Mouse (Mus musculus) hindbrain, embryonic 13.5 days (tissue): ENCODE measurements around the gene Slc1a5. TPM values are rescaled to one million over a fixed set of nuclear protein-coding genes. Genes with fewer than 3 reads are reported as not detected.

Experiments
- ATAC-seq: fragments of 200-750 bp; cut with Nextera tagmentation; 2 replicates; pipeline ENCODE4 v1.8.0; 2017; ENCODE audit warnings: moderate TSS enrichment; ENCODE audit not compliant: low FRiP score
- H3K27ac ChIP-seq: fragments of 300-500 bp; sonication (generic); 2 replicates; pipeline ENCODE4 v1.5.1; 2015; ENCODE audit warnings: inconsistent platforms, mild to moderate bottlenecking, moderate library complexity
- H3K27me3 ChIP-seq: fragments of 300-500 bp; sonication (generic); 2 replicates; pipeline ENCODE4 v1.6.1; 2015; ENCODE audit warnings: mild to moderate bottlenecking, inconsistent platforms
- H3K36me3 ChIP-seq: fragments of 300-500 bp; sonication (generic); 2 replicates; pipeline ENCODE4 v1.6.1; 2015; ENCODE audit warnings: mild to moderate bottlenecking, inconsistent platforms
- H3K4me1 ChIP-seq: fragments of 300-500 bp; sonication (generic); replicated peaks from 2 replicates; pipeline ENCODE4 v1.6.1; 2015; ENCODE audit warnings: inconsistent platforms
- H3K4me2 ChIP-seq: fragments of 300-500 bp; sonication (generic); 2 replicates; pipeline ENCODE4 v1.6.1; 2015; ENCODE audit warnings: inconsistent platforms, mild to moderate bottlenecking, moderate library complexity
- H3K4me3 ChIP-seq: fragments of 300-500 bp; sonication (generic); 2 replicates; pipeline ENCODE4 v1.5.1; 2015; ENCODE audit warnings: mild to moderate bottlenecking, inconsistent platforms
- H3K9ac ChIP-seq: fragments of 300-500 bp; sonication (generic); 2 replicates; pipeline ENCODE4 v1.6.1; 2015; ENCODE audit warnings: mild to moderate bottlenecking, inconsistent platforms
- H3K9me3 ChIP-seq: fragments of 300-500 bp; sonication (generic); 2 replicates; pipeline ENCODE4 v1.6.1; 2016; ENCODE audit warnings: inconsistent platforms
- WGBS: fragments of 180-500 bp; shearing (Covaris S2); methylation state at CpG from one replicate; pipeline ENCODE4 v1.1.7; 2015; 5-methylcytosine and 5-hydroxymethylcytosine counted together
- polyA plus RNA-seq: library from polyadenylated mRNA; unstranded; fragments of >200 nt; fragmentation: Nextera tagmentation; extraction: Ambion mirVana; gene quantifications from 2 replicates; pipeline ENCODE4 v1.2.1, GENCODE M21; 2015

The Slc1a5 gene
- 8.6 and 8.7 TPM in 2 replicates for polyA plus RNA-seq

- 3% methylated on average over 34 of the region's 34 CpGs for WGBS
- Histone ChIP-seq H3K27me3 (peaks cover 24% of the 10 kb centered on the region), H3K9ac (peak within 1 kb of the TSS; percentile 75), H3K4me2 (peak within 1 kb of the TSS; percentile 99), H3K27ac (no peak within 1 kb of the TSS), H3K9me3 (no peaks in the 10 kb centered on the region), H3K4me1 (peaks cover 40% of the 10 kb centered on the region), H3K4me3 (peak within 1 kb of the TSS; percentile 55), H3K36me3 (no peaks in the 10 kb centered on the region)
- ATAC-seq, result peak; percentile 83
Measured at GRCm38 (mm10) chr7:16780825-16781554, at the start of gene Slc1a5. Gene Slc1a5 (plus strand): TSS chr7:16781340.

- H3K9ac ChIP-seq, result no peak overlapping the region
- 55% methylated on average over 7 of the region's 7 CpGs for WGBS
- no peak overlapping the region for H3K27ac ChIP-seq
- H3K36me3 ChIP-seq, result no peaks in the 10 kb centered on the region
- H3K27me3 ChIP-seq, result no peaks in the 10 kb centered on the region
- no peak for ATAC-seq
- H3K4me1 ChIP-seq, result peaks cover 12% of the 10 kb centered on the region
- H3K4me3 ChIP-seq, result no peak overlapping the region
- no peaks in the 10 kb centered on the region for H3K9me3 ChIP-seq
- H3K4me2 ChIP-seq, result no peak overlapping the region
Measured at GRCm38 (mm10) chr7:16731893-16732422, 49.2 kb upstream of the Slc1a5 start.

GRCm38 (mm10) chr7:16737606-16738072 is 43.5 kb upstream of the Slc1a5 start:
- Histone ChIP-seq H3K9me3 (no peaks in the 10 kb centered on the region), H3K27me3 (no peaks in the 10 kb centered on the region), H3K4me1 (peaks cover 19% of the 10 kb centered on the region), H3K4me3 (peak overlapping the region; percentile 85), H3K9ac (peak overlapping the region; percentile 16), H3K27ac (no peak overlapping the region), H3K36me3 (peaks cover 11% of the 10 kb centered on the region), H3K4me2 (peak overlapping the region; percentile 47)
- WGBS, result 40% methylated on average over 10 of the region's 10 CpGs
- peak; percentile 60 for ATAC-seq

GRCm38 (mm10) chr7:16738073-16738696 is 43.0 kb upstream of the Slc1a5 start, which contains the start of gene Ap2s1:
Gene Ap2s1 (plus strand): TSS chr7:16738410.
- WGBS, result under 1% methylated on average over 34 of the region's 34 CpGs
- Histone ChIP-seq H3K9me3 (no peaks in the 10 kb centered on the region), H3K4me2 (peak within 1 kb of the TSS; percentile 91), H3K36me3 (peaks cover 17% of the 10 kb centered on the region), H3K27me3 (no peaks in the 10 kb centered on the region), H3K27ac (peak within 1 kb of the TSS; percentile 58), H3K9ac (peak within 1 kb of the TSS; percentile 94), H3K4me1 (peaks cover 19% of the 10 kb centered on the region), H3K4me3 (peak within 1 kb of the TSS; percentile 85)
- ATAC-seq, result peak; percentile 96

DNA sequence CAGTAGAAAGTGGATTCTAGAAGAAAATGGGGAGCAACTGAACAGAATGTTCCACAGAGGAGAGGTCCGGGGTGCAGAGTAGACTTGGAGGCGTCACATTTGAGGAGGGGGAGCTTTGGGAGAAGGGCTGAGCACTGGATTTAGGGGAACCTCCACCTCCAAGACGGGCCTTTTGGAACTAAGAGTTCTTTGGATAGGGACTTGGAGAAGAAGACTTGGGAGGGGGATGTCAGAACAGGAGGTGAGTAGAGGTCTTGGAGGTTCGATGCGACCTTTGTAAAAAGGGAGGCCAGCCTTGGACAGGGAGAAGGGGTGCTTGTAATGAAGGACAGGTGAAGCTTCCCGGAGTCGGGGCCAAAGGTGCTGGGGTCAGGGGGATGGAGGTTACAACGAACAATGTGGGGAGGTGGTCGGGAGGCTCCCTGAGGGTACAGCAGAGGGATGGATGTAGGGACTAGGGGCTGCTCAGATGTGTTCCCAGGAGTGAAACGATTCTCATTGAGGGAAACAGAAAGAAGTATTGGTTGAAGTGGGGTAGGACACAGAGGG is 42.0 kb upstream of the Slc1a5 start:
- Histone ChIP-seq H3K4me1 (peaks cover 19% of the 10 kb centered on the region), H3K27me3 (no peaks in the 10 kb centered on the region), H3K36me3 (peaks cover 26% of the 10 kb centered on the region), H3K27ac (no peak overlapping the region), H3K4me2 (peak overlapping the region; percentile 91), H3K9ac (peak overlapping the region; percentile 94), H3K9me3 (no peaks in the 10 kb centered on the region), H3K4me3 (peak overlapping the region; percentile 85)
- 53% methylated on average over 10 of the region's 10 CpGs for WGBS
- ATAC-seq, result 0 out of 2 replicates have a peak, but pooled peaks have one; percentile 2

DNA sequence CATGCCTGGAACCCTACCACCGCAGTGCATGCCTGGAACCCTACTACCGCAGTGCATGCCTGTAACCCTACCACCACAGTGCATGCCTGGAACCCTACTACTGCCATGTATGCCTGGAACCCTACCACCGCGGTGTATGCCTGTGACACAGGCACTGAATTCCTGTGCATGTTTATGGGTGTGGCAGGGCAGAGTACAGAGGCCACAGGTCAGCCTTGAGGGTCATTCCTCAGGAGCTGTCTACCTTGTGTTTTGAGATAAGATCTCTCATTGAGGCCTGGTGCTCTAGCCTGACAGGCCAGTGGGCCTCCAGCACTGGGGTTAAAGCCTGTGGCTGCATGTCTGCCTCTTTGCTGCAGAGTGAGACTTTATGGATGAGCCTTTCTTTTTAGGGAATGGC is 35.8 kb upstream of the Slc1a5 start:
- Histone ChIP-seq H3K36me3 (peaks cover 80% of the 10 kb centered on the region), H3K4me1 (no peaks in the 10 kb centered on the region), H3K4me3 (no peak overlapping the region), H3K4me2 (no peak overlapping the region), H3K9ac (no peak overlapping the region), H3K27me3 (no peaks in the 10 kb centered on the region), H3K9me3 (no peaks in the 10 kb centered on the region), H3K27ac (no peak overlapping the region)
- WGBS, result 93% methylated on average over 4 of the region's 4 CpGs
- no peak for ATAC-seq

DNA sequence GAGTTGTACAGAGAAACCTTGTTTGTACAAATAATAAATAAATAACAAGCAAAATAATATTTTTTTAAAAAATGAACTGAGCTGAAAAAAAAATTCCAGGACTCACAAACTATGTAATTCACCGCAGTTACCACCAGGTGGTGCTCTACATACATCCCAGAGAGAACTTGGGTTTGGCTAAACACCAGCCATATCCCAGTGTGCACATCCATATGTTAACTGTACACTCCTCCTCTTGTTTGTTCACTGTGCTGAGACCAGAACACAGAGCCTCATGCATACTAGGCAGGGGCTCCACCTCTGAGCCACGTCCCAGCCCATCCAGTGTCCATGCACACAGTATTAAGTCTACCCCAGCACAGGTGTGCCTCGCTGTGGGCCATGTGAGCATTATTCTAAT is 35.0 kb upstream of the Slc1a5 start:
- WGBS, result 49% methylated on average over 3 of the region's 3 CpGs
- no peaks in the 10 kb centered on the region for H3K9me3 ChIP-seq
- no peak overlapping the region for H3K4me3 ChIP-seq
- H3K4me2 ChIP-seq, result no peak overlapping the region
- H3K27me3 ChIP-seq, result no peaks in the 10 kb centered on the region
- no peak overlapping the region for H3K27ac ChIP-seq
- ATAC-seq, result peak; percentile 47; the same call in 1 of the 2 replicates
- no peak overlapping the region for H3K9ac ChIP-seq
- H3K36me3 ChIP-seq, result peaks cover 80% of the 10 kb centered on the region
- H3K4me1 ChIP-seq, result no peaks in the 10 kb centered on the region

DNA sequence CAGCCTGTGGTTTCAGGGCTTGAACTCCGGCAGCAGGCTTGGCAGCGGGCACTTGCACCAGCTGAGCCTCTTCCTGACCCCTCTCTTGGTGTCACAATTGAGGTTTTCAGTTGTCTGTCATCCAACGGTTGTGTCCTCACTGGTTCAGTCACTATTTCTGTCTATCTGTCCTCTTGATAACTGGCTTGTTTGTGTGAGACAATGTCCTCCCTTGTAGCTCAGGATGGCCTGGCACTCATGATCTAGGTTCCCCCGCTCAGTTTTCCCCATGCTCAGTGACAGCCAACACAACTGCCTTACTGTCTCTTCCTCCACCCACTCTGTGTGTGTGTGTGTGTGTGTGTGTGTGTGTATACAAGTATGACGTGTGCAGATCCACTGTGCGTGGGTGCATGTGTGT is 33.5 kb upstream of the Slc1a5 start:
- Histone ChIP-seq H3K4me1 (no peaks in the 10 kb centered on the region), H3K27ac (no peak overlapping the region), H3K36me3 (peaks cover 68% of the 10 kb centered on the region), H3K9me3 (no peaks in the 10 kb centered on the region), H3K4me3 (no peak overlapping the region), H3K9ac (no peak overlapping the region), H3K27me3 (no peaks in the 10 kb centered on the region), H3K4me2 (no peak overlapping the region)
- WGBS, result 94% methylated on average over 6 of the region's 6 CpGs
- no peak for ATAC-seq

DNA sequence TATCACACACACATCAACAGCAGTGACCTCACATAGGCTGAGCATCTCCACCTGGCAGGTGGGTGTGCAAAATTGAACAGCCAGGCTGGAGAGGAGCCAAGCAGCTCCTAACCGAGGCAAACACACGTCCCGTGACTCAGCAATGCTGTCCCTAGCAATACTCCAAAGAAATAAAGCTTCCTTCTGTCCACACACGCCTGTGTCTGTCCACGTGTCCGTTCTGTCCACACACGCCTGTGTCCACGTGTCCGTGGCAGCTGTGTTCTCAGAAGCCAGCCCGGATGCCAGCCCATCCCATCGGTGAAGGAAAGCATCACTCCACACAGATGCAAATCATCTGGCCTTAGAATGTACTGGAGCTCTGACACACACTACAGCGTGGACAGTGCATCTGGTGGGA is 29.1 kb upstream of the Slc1a5 start:
- Histone ChIP-seq H3K27ac (no peak overlapping the region), H3K4me1 (no peaks in the 10 kb centered on the region), H3K4me2 (no peak overlapping the region), H3K9me3 (no peaks in the 10 kb centered on the region), H3K9ac (no peak overlapping the region), H3K4me3 (no peak overlapping the region), H3K27me3 (no peaks in the 10 kb centered on the region), H3K36me3 (peaks cover 31% of the 10 kb centered on the region)
- 90% methylated on average over 12 of the region's 12 CpGs for WGBS
- ATAC-seq, result no peak

DNA sequence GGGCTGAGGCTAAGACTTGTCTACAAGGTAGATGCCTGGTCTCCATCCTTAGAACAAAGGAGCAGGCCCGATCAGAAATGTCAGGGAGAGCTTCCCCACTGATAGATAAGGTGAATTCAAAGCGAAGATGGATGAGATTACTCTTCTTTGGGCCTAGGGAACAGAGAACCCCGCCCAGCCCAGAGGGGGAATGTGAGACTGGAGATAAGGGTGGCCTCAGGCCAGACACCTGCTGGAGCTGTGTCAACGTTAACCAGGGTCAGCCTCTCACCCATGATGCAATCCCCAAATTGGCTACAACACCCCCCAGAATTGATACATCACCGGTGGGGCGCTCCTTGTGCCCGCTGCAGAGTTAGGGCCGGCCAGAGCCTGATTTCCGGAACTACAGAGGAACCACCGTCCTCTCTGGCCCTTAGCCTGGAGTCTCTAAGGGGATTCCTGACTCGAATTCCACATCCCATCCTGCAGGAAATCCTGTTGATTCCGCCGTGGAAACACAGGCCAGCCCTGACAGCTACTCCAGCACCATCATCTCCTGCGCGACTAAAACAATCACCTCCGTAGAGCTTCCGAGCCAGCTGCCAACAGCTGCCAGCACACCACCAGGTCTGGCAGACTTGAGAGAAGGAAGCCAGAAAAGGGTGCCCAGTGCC is 25.6 kb upstream of the Slc1a5 start:
- ATAC-seq, result no peak
- Histone ChIP-seq H3K36me3 (no peaks in the 10 kb centered on the region), H3K27ac (no peak overlapping the region), H3K9me3 (no peaks in the 10 kb centered on the region), H3K4me1 (no peaks in the 10 kb centered on the region), H3K27me3 (no peaks in the 10 kb centered on the region), H3K4me3 (no peak overlapping the region), H3K4me2 (no peak overlapping the region), H3K9ac (no peak overlapping the region)
- WGBS, result 72% methylated on average over 17 of the region's 17 CpGs

DNA sequence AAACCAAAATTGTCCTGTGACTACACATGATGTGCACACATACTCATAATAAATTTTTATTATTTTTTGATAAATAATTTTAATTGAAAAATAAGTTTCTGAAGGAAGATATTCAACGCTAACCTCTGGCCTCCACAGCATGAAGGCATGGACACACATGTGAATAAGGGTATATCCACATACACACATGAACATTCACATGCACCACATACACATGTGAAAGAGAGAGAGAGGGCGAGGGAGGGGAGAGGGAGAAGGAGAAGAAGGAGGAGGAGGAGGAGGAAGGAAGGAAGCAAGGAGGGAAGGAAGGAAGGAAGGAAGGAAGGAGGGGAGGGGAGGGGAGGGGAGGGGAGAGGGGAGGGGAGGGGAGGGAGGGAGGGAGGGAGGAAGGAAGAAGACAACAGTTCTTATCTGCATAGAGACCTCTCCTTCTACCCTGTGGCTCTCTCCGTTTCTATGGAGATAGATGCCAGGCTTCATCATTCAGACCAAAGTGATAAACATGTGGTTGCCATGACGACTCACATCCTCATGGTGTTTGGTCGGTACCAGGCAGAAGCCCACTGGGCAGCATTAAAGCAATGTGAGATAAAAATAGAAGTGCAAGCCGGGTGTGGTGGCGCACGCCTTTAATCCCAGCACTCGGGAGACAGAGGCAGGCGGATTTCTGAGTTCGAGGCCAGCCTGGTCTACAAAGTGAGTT is 22.1 kb upstream of the Slc1a5 start:
- ATAC-seq, result peak; percentile 93
- H3K4me1 ChIP-seq, result 0 out of 2 replicates have a peak, but pooled peaks cover 3% of the 10 kb centered on the region
- H3K27ac ChIP-seq, result no peak overlapping the region
- H3K9me3 ChIP-seq, result no peaks in the 10 kb centered on the region
- no peaks in the 10 kb centered on the region for H3K36me3 ChIP-seq
- no peak overlapping the region for H3K9ac ChIP-seq
- no peak overlapping the region for H3K4me2 ChIP-seq
- no peak overlapping the region for H3K4me3 ChIP-seq
- 0 out of 2 replicates have a peak, but pooled peaks cover 3% of the 10 kb centered on the region for H3K27me3 ChIP-seq
- WGBS, result 52% methylated on average over 10 of the region's 11 CpGs
